Mouse (Mus musculus) frontal cortex, adult (tissue): ENCODE results near the gene Fhl1.

ENCODE experiments used
- ATAC-seq: cut with Nextera tagmentation; 2 replicates; pipeline ENCODE4 v1.9.2; 2017; ENCODE audit warnings: mild to moderate bottlenecking, moderate library complexity, mixed read lengths; ENCODE audit not compliant: low TSS enrichment

Gene Fhl1

DNA sequence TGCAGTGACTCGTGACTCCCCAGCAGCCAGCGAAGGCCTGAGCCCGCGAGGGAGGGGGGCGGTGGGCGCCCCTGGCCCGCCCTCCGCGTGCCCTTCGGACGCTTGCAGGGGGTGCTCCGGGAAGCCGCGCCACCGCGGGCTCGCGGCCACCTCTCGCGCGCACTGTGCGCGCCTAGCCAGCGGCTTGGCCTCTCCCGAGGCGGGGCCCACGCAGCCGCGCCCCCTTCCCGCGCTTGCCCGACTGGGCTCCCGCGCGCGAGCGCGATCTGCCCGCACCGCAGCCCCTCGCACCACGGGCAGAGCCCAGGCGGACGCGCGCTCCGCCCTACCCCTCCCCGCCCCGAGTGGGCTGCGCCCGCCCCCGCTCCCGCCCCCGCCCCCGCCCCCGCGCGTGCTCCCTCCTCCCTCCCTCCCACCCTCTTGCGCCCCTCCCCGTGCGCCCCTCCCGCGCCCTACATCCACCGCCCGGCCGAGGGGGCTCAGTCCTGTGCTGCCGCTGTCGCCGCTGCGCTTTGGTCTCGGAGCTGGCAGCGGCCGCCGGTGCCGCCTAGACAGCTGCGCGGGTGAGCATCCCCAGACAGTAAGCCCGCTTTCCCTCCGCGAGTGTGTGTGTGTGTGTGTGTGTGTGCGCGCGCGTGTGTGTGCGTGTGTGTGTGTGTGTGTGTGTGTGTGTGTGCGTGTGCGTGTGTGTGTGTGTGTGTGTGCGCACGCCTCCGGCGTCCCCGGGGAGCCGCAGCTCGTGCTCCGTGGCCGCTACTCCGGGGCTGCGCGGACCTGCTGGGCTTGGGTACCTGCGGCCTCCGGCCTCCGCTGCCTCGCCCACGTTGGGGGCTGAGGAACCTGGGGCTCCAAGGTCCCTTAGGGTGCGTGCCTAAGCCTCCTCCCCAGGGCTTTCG is at the start of gene Fhl1:
Gene Fhl1 (plus strand): TSS at position 482 of the 896 bp plus-strand sequence.
- peak; percentile 86 for ATAC-seq

DNA sequence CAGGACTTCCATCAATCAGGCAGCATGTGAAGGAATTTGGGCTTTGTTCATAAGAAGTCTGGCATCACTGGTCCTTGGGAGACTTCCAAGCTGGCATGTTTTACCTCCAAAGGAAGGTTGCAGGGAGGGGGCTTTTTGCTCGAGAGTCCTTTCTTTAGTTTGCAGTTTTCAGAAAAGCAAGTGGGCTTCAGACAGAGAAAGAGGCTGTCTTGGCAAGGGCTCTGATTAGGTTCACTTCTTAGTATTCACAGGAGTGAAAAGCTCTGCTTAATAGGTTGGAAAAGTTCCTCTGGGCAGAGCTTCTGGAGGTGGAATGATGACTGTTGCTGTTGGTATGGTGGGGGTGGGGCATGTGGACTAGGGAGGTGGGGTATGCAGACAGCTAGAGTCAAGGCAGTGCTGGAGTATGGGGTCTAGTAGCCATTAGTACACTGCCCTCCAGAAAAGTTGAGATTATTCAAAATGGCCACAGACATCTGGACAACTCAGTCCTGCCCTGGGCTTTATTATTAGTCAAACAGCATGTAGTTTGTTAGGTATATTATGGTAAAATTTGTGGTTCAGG is 49.3 kb upstream of the Fhl1 start:
- no peak for ATAC-seq

DNA sequence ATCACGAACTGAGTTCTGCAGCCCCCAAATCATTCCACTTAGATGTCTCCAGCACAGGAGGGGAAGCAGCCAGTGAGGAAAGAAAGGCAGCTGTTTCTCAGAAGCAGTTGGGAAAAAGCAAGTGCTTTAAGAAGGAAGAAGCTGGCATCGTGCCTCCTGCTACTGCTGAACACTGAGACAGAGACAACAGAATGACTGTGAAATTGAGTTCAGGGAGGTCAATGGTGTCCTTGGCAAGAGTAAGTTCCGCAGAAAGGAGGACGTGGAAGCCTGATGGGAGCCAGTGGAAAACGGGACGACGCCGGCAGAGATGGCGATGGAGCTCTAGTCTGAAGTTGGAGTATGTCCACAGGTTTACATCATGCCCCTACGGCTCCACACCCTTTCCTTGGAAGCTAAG is 48.1 kb upstream of the Fhl1 start:
- ATAC-seq = no peak

DNA sequence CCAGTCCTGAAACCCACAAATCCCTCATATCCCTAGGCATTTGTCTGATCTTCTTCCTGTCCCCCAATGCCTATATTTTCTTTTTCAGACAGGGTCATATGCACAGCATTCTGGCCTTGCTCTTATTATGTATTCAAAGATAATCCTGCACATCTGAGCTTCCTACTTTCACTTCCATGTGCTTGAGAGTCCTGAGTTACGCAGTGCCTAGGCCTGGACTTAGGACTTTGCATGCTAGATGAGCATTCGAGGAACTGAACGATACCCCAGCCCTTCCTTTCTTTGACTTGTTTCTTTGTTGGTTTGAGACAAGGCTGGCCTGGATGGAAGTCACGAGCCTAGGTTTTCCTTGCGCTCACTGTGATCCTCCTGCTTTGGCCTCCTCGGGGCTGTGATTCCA is 39.0 kb upstream of the Fhl1 start:
- ATAC-seq = no peak

DNA sequence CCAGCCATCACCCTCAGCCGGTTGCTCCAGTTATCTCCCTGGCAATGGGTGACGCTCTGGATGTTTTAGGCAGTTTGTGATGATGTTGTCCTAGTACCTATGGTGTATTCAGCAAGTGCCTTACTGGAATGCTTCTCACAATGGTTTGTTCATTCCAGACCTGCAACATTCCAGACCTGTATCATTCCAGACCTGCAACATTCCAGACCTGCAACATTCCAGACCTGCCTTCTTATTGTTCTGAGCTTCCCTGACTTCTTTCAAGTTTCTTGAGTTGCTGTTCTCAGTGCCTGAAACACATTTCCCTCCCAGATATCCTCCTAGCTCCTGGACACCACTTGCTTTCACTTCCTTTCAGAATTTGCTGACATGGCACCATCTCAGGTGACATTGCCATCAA is 37.0 kb upstream of the Fhl1 start:
- no peak for ATAC-seq

DNA sequence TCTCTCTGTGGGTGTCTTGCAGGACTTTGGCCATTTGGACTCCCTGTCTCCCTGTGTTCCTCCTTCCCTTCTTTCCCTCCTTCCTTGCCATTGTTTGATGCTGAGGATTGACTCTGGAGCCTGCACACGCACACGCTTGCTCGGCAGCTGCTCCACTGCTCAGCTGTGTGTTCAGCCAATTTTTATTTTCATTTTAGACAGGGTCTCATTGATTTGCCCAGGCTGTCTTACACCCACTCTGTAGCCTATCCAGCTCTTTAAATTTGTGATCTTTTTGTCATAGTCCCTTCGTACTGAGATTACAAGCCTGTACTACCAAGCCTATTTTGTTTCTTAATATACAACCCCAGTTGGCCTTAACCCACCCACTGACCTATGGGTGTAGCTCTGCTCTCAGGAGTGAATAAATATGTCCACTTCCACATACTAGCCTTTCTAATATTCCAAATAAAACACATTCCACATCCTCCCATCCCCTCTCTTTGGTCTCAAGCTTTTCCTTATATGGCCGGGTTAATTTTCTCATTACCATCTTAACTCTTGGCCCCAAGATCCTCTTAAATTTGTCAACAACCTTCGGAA is 34.3 kb upstream of the Fhl1 start:
- ATAC-seq = no peak

DNA sequence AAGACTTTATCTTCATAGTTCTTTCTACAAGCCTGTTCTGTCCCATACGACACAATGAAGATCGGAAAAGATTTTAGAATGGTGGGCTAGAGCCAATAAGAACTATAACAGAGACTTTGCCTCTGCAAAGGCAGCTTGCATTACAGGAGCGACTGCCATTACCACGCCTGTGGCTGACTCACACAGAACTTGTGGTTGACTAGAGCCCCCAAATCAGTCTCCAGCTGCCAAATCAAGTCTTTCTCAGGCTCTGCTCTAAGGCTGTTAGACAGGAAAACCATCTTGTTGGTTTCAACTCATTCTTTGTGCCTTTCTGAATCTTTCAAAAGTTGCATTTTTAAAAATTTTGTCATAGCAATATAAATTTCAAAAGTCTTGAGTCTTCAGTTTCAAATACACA is 33.7 kb upstream of the Fhl1 start:
- ATAC-seq = no peak

DNA sequence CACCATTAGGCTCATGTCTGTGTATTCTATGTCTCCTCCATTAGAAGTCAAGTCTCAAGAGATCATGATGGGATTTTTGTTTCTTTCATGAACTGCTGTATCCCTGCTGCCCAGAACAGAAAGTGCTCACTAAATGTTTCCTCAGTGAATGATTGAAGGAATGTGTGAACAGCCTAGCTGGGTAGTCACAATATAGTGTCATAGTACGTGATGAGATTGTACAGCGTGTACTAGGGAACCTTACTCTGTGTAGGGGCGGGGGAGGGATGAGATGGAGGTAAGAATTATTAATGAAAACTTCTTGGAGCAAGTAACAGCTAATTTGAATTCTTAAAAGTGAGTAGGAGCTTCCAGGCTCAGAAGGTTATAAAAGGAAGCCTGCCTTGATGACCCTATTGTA is 30.3 kb upstream of the Fhl1 start:
- ATAC-seq = no peak

DNA sequence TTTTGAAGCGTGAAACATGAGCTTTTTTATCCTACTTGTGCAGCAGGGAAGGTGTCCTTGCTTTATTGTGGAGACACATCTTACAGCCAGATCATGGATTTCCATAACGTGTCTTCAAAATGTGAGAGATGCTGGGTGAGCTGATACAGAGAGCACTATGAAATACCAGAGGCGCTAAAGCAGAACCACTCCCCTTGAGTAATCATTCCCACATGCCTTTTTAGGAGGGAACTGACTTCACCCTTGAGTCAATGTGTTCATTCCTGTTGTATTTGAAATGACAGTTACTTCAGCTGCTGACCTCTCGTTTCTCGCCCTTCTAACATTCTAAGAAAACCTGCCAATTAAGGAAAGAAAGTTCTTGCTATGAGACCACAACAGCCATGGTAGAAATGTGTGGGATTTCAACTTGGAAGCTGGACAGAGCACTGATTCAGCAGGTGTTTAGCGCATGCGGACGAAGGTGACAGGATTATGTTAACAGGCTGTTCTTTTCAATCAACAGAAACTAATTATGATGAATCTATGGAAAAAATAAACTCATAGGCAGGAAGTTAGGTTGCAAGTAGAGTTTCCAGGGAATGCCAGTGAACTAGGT is 27.5 kb upstream of the Fhl1 start:
- ATAC-seq = no peak

DNA sequence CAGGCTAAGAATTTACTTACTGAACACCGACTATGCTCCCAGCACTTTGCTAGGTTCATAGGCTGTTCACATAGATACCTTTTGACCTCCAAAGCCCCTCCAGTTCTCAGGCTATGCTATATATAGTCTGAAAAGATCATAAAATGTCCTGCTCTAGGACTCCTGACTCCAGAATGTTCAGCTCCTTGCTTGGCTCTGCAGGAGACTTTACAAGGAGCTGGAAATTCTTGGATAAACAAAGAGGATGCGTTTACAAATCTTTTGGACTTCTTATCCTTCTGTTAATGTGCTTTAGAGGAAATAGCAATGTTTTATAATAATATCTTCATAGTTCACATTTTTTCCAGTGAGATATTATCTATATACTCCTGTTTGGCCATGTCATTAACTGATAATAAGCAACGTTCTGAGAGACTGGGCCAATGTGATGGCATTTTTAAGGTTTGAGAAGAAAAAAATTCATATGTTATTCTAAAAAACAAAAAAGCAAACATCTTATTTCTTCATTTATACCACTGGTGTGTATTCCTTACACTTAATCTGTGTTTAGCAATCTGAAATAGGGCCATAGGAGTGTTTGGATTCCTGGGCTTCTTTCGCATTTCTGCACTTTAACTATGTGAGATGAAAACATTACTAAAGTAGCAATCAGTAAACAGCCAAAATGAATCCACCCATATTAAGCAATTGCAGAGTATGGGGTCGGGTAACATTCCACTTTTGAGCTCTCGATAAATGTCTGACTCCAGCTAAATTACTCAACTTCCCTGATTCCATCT is 22.8 kb upstream of the Fhl1 start:
- ATAC-seq = no peak

DNA sequence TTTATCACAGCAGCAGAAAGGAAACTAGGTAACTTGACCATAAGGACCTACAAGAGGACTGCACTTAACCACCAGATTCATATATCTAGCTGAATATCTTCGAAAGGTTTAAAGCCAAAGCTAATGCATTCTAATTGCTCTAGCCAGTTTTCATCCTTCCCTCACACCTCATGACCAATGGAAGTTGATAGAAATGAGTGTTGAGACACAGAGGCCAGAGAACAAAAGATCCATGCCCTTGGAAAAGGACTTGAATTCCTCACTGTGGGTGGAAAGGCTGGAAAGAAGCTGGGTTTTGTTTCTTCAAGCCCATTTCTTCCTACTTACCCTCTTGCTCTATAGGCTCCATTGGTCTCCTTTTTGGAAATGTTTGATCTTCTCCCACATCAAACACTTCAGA is 21.1 kb upstream of the Fhl1 start:
- ATAC-seq = no peak

DNA sequence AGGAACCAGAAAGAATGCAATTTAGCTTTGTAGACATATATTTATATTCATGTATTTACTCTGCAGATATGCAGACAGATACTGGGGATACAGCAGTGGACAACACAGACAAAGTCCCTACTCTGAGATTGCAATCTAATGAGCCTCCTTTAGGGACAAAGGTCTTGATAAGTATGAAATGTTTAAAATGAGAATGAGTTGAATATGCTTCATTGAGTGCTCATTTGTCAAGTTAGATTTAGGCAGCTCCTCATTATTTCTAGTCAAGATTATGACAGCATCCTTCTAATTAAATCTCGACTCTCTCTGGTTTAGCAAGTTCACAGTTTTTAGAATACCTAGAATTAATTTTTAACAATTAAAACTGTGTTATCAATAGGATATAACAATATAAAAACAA is 18.9 kb upstream of the Fhl1 start:
- no peak for ATAC-seq

DNA sequence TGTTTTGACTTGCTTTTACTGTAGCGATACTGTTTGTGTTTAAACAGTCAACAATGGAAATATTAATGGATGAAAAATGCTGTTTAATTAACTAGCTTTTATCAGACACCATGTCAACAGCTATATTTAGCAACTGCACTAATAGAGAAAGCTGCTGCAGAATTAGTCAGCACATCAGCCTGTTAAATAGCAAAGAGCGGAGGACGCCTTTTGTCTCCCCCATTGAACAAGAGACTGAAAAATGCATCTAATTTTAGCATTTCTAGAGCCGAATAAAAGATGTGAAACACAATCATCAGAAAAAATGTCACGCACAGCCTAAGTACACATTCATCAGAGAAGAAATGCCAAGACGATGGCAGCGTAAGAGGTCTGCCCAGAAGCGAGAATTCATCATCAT is 9.0 kb upstream of the Fhl1 start:
- ATAC-seq = no peak

DNA sequence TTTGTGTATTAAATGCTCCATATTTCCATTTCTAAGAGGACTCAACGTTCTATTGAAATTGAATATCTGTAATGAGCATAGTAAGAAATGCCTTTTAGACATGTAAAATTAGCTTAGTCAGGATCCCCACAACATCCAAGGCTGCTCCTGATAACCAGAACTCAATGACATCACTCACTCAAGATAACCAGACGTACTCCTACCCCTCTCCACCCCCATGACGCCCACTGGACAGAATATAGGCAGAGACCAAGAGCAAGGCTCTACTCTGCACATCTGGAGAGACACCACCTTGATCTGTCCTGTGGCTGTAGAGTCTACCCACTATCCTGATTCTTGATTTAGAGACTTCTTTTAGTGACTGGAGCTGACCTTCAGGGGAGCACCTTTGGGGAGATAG is 3.1 kb upstream of the Fhl1 start:
- ATAC-seq = no peak

DNA sequence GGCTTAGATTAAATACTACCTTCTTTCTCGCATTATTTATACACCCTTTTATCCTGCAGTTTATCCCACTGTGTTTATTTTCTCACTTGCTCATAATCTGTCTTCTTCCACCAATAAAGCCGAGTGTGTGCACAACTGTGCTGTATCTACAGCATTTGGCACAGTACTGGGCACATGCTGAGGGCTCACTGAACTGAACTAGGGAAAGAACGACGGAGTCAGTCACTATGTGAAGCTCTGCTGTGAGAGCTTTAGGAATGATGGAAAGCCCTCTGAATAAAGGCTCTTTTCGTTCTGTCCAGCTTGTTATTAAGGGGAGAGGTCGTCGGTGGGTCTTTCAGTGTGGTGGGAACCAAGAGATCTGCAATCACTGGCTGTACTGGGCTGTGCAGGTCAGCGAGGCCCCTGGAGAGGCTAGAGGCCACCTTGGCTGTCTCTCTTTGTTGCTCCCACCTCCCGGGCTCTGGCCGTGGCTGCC is 720 bp upstream of the Fhl1 start:
- ATAC-seq = peak; percentile 65

DNA sequence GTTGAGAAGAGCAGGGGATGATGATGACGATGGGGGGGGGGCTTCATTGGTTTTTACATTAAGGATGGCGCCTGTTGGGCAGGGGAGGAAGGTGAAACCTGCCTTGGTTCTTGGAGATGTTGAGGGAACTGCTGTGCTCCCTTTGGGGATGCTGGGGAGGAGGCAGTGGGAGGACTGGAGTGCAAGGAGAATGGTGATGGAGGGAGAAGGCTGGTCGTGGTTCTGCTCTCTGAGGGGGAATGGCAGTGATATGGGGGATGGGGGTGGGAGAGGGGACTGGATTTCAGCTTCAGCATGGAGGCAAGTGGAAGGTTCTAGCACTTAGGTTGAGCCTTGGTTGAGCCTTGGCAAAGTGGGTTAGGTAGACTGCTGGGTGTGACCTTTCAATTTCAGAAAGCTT is 814 bp downstream of the Fhl1 start:
- no peak for ATAC-seq

DNA sequence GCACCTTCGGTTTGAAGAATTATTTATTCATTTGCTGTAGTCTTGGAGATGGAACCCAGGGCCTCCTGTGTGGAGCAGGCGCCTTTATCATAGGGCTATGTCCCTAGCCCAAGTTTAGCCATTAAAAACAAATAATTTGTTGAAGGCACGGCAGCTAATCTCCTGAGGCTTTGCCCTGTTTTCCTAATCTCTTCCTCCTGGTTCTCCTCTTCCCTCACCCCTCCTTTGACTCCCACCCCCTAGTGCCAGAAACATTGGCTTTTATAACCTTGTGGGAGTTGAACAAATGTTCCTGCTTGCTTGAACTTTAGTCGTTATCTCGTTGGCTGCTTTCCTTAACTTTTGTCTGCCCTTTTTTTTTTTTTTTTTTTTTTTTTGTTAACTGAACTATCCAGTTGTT is 2.8 kb downstream of the Fhl1 start:
- ATAC-seq = no peak

DNA sequence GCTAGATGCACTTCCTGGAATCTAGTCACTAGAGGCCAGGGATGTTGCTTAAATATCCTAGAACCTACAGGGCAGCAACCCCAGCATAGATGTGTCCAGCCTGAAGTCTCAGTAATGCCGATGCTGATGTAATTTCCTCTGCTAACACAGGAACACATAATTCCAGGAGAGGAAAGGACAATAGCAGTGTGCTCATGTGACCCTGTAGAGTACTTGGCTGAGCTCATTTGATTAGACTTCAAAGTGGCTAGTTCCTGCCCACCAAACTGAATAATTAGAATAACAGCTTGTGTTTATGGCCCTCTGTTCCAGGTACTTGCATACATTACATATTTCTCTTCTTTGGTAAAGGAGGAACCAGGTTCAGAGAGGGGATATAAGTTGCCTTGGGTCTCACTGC is 4.6 kb downstream of the Fhl1 start:
- ATAC-seq = no peak

DNA sequence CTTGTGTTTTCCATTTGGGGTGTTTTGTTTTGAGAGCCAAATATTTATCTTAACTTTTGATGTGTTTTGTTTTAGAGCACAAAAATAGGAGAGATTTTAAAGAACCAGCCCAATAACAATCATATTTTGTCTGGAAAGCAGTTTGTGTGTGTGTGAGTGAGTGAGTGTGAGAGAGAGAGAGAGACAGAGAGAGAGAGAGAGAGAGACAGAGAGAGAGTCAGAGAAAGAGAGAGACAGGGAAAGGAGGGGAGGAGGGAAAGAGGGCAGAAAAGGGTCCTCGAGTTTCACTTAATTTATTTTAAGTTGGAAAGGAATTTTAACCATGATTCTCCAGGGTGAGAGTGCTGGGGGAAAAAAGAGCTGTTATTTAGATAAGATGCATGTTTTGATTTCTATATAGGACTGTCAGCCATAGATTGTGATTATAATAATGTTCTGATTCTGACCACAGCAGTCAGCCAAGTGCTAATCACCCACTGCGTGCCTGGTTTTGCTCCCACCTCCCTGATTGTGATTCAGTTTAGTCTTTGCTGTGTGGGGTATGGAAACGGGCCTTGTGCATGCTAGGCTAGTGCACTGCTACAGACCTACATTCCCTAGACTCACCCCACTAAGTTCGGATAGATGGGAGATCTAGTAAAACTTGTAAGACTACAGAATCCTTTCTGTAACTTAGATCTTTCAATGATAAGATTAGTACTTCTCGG is 6.4 kb downstream of the Fhl1 start:
- no peak for ATAC-seq

DNA sequence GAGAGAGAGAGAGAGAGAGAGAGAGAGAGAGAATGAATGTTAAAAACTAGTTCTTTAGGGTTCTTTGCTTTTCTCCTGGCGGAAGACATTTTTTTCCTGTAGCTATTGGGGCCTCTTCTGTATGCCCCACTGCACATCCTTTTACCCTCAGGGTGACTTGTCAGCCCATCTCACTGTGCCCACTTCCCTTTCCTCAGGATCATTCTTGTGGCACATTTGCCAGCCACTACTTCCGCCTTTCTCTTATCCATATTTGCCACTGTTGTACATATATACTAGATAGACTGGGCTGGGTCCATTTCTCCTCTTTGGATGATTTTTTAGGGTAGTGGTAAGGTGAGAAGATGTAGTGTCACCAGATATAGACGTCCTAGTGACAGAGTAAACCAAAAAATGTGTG is 9.8 kb downstream of the Fhl1 start:
- ATAC-seq = no peak

DNA sequence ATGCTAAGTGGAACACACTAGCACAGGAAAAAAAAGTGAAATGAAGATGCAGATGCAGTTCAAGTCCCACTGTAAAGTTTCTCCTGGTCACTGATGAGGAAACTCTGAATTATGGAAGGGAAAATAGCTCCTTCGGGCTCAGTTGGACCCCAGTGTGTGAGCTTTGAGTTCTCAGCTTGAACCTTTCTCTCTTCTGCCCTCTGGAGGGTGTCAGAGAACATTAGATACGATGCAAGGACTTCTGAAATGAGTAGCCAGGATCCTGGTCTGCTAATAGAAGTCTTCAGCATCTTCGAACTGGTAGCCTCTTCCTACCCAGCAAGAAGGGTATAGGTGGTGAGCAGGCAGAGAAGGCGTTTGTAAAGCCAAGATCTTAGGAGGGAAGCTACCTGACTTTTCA is 19.9 kb downstream of the Fhl1 start:
- ATAC-seq = no peak
